Mouse (Mus musculus): ENCODE results near the gene Fuca1. TPM values are rescaled to one million over a fixed set of nuclear protein-coding genes. Genes with fewer than 3 reads are reported as not detected.

The Fuca1 gene
- polyA plus RNA-seq, 1 experiment, result 47.9 TPM

DNA sequence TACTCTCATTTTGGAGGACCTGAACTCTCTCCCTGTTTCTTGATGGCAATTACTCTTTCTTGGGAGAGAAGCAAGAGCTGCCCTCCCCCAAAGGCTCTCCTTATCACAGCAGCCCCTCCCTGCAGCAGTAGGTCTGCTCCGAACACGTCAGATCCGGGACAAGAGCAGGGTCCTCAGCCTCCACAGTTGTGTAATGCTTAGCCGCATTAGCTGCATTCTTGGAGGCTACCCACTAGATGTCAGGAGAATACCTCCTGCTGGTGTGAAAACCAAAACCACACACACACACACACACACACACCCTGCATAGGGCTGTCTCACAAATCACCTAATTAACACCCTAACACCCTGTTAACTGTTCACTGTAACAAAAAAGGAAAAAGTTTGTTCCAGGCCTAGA is 27.7 kb upstream of the Fuca1 start:
- TF ChIP-seq POLR2A (IDR thresholded peaks at IDR 0.05; ENCODE audit: borderline replicate concordance, insufficient read depth, low read length), result no peak
- TF ChIP-seq CTCF (IDR thresholded peaks at IDR 0.05; ENCODE audit: borderline replicate concordance, insufficient read depth, low read depth, low read length), result no peak
- H3K27me3 ChIP-seq (ENCODE audit: control insufficient read depth, insufficient read depth, low read length), result no peaks in the 10 kb centered on the region
- H3K4me3 ChIP-seq (replicated peaks; ENCODE audit: insufficient read depth, low read depth, low read length), result no peak overlapping the region
- no peaks in the 10 kb centered on the region for H3K4me1 ChIP-seq (ENCODE audit: control insufficient read depth, insufficient read depth, low read length)
- no peak overlapping the region for H3K27ac ChIP-seq (ENCODE audit: insufficient read depth, low read length)
- WGBS, result 63% methylated on average over 4 of the region's 4 CpGs
- DNase-seq, result no peak

DNA sequence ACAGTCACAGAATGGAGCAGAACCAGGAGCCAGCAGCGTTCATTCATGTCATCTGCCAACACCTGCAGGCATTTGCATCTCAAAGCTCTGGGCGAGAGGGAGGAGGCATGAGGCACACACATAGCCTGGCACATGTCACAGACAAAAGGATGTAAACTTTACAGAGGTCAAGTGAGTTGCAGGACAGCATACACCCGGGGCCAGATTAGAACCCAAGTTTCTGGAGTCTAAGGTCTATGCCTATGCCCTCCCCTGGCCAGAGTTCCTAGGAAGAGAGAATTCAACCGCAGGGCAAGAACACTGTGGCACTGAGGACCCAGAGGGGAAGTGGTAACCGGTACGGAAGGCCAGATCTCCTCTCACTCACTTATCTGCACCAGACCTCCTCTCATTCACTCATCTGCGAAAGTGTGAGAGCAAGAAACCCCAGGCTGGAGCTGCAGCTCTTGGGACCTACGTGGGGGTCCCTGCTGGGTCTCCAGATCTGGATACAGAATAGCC is 25.4 kb upstream of the Fuca1 start, which contains the start of gene Cnr2:
Cnr2 (plus strand) TSS at position 324 of the 501 bp plus-strand sequence.
- H3K27me3 ChIP-seq (ENCODE audit: control insufficient read depth, insufficient read depth, low read length), result no peaks in the 10 kb centered on the region
- WGBS, result 60% methylated on average over 8 of the region's 8 CpGs
- TF ChIP-seq POLR2A (IDR thresholded peaks at IDR 0.05; ENCODE audit: borderline replicate concordance, insufficient read depth, low read length), result no peak
- no peak for TF ChIP-seq CTCF (IDR thresholded peaks at IDR 0.05; ENCODE audit: borderline replicate concordance, insufficient read depth, low read depth, low read length)

DNA sequence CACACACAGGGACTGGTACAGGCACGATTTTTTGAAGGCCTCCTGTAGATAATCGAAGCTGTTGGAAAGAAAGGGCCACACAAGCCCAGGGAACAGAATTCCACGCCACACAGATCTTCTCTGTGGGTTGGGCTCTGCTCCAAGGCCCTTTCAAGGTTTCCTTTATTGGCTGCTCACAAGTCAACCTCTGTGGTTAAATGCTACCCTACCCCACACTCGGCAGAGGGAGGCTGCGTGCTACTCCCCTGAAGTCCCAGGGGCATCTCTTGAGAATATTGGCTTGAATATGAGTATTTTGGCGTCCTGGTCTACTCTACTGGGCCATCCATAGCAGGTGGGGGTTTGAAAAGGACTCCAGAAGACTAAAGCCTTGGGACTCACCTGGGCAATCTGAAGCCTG is 24.4 kb upstream of the Fuca1 start:
- Histone ChIP-seq H3K4me3 (replicated peaks; ENCODE audit: insufficient read depth, low read depth, low read length) (no peak overlapping the region), H3K27ac (ENCODE audit: insufficient read depth, low read length) (no peak overlapping the region), H3K27me3 (ENCODE audit: control insufficient read depth, insufficient read depth, low read length) (no peaks in the 10 kb centered on the region), H3K4me1 (ENCODE audit: control insufficient read depth, insufficient read depth, low read length) (no peaks in the 10 kb centered on the region)
- 64% methylated on average over 6 of the region's 6 CpGs for WGBS
- TF ChIP-seq POLR2A (IDR thresholded peaks at IDR 0.05; ENCODE audit: borderline replicate concordance, insufficient read depth, low read length), result no peak
- TF ChIP-seq CTCF (IDR thresholded peaks at IDR 0.05; ENCODE audit: borderline replicate concordance, insufficient read depth, low read depth, low read length), result no peak
- DNase-seq, result no peak

More for the DNA sequence above, 25.4 kb upstream of the Fuca1 start, which contains the start of gene Cnr2:
- Histone ChIP-seq H3K27ac (ENCODE audit: insufficient read depth, low read length) (no peak within 1 kb of the TSS), H3K4me1 (ENCODE audit: control insufficient read depth, insufficient read depth, low read length) (no peaks in the 10 kb centered on the region), H3K4me3 (replicated peaks; ENCODE audit: insufficient read depth, low read depth, low read length) (no peak within 1 kb of the TSS)
- no peak for DNase-seq

DNA sequence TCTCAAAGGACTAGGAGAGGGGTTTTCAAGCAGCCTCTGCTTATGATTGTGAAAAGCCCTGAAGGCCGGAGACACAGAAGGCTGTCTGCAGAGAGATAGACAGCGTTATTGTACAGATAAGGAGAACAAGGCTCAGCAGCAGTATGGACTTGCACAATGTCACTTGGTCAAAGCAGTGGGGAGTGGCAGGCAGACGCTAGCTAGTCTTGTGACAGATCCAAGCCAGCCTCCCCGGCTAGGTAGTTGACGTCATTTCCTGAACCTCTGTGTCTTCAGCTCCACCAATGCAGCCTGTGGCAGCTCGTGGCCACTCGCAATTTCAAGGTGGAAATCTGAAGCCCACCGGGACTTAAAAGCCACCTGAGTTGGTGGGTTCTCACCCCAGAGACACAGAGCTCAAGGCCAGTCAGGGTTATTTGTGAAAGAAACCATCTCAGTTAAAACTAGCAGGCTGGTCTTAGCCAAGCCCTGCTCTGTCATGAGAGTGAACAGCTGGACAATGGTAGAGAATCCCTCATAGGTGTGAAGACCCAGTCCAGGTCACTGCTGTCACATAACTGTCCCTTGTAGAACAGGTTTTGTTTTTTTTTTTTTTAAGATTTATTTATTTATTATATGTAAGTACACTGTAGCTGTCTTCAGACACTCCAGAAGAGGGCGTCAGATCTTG is 22.0 kb upstream of the Fuca1 start:
- no peaks in the 10 kb centered on the region for H3K27me3 ChIP-seq (ENCODE audit: control insufficient read depth, insufficient read depth, low read length)
- 79% methylated on average over 9 of the region's 9 CpGs for WGBS
- no peak overlapping the region for H3K27ac ChIP-seq (ENCODE audit: insufficient read depth, low read length)
- no peaks in the 10 kb centered on the region for H3K4me1 ChIP-seq (ENCODE audit: control insufficient read depth, insufficient read depth, low read length)
- TF ChIP-seq POLR2A (IDR thresholded peaks at IDR 0.05; ENCODE audit: borderline replicate concordance, insufficient read depth, low read length) (no peak), CTCF (IDR thresholded peaks at IDR 0.05; ENCODE audit: borderline replicate concordance, insufficient read depth, low read depth, low read length) (no peak)
- no peak overlapping the region for H3K4me3 ChIP-seq (replicated peaks; ENCODE audit: insufficient read depth, low read depth, low read length)
- no peak for DNase-seq

DNA sequence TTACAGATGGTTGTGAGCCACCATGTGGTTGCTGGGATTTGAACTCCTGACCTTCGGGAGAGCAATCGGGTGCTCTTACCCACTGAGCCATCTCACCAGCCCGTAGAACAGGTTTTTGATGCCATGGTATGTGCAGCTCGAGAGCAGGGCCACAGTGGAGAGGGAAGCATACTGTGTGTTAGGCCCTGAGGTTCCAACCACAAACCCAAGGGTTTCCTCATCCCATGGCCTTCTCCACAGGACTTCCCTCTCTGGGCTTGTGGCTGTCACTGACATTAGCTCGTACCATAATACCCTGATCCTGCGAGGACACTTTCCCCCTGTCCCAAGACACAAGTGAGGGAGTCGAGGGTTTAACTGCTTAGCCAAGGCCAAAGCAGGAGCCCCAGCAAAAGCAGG is 21.5 kb upstream of the Fuca1 start:
- 89% methylated on average over 7 of the region's 7 CpGs for WGBS
- H3K27me3 ChIP-seq (ENCODE audit: control insufficient read depth, insufficient read depth, low read length), result no peaks in the 10 kb centered on the region

DNA sequence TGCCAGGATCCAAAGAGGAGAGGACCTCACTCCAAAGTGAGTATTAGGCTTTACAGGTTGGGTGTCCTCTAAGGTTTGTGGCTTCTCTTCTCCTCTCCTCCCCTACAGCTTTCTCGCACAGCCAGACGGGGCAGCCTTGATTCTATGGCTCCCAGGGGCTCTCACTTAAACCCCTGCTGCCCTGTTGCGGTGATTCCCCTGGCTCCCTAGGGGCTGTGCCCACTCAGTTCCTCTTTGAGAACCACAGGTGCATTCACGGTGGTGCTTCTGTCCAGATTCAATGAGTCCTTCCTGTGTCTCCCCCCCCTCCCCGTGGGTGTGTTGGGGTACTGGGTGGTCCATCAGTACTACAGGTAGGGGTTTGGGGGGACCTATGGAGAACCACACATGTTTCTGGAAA is 20.5 kb upstream of the Fuca1 start:
- no peak for DNase-seq
- no peaks in the 10 kb centered on the region for H3K27me3 ChIP-seq (ENCODE audit: control insufficient read depth, insufficient read depth, low read length)
- H3K27ac ChIP-seq (ENCODE audit: insufficient read depth, low read length), result no peak overlapping the region
- no peaks in the 10 kb centered on the region for H3K4me1 ChIP-seq (ENCODE audit: control insufficient read depth, insufficient read depth, low read length)
- WGBS, result 73% methylated on average over 5 of the region's 5 CpGs
- TF ChIP-seq POLR2A (IDR thresholded peaks at IDR 0.05; ENCODE audit: borderline replicate concordance, insufficient read depth, low read length), result no peak
- no peak for TF ChIP-seq CTCF (IDR thresholded peaks at IDR 0.05; ENCODE audit: borderline replicate concordance, insufficient read depth, low read depth, low read length)
- H3K4me3 ChIP-seq (replicated peaks; ENCODE audit: insufficient read depth, low read depth, low read length), result no peak overlapping the region

More for the DNA sequence above, 21.5 kb upstream of the Fuca1 start:
- no peak for DNase-seq
- H3K4me1 ChIP-seq (ENCODE audit: control insufficient read depth, insufficient read depth, low read length), result no peaks in the 10 kb centered on the region
- H3K4me3 ChIP-seq (replicated peaks; ENCODE audit: insufficient read depth, low read depth, low read length), result no peak overlapping the region
- TF ChIP-seq POLR2A (IDR thresholded peaks at IDR 0.05; ENCODE audit: borderline replicate concordance, insufficient read depth, low read length) (no peak), CTCF (IDR thresholded peaks at IDR 0.05; ENCODE audit: borderline replicate concordance, insufficient read depth, low read depth, low read length) (no peak)
- H3K27ac ChIP-seq (ENCODE audit: insufficient read depth, low read length), result no peak overlapping the region

DNA sequence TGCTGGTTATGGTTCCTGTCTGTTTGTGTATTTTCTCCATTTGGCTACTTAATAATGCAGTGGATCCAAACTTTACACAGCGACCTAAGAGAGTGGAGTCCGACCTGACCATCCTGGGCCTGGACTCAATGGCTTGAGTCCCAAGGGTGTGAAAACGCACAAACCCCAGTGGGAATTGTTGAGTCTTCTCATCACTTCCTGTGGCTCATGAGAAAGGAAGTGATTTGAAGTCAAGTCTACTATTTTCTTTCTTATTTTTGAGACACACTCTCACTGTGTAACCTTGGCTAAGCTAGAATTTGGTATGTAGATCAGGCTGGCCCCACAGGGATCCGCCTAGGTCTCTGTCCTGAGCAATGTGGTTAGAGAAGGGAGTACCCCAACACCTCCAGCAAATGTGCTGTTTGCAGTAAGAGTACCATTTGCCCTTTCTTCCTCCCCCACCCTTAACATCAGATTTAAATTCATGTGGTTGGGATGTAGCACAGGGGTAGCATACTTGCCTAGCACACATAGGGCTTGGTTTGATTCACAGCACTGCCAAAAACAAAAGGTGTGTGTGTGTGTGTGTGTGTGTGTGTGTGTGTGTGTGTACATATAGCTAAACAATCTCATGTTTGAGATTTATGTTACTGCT is 17.8 kb upstream of the Fuca1 start:
- Histone ChIP-seq H3K27ac (ENCODE audit: insufficient read depth, low read length) (no peak overlapping the region), H3K27me3 (ENCODE audit: control insufficient read depth, insufficient read depth, low read length) (no peaks in the 10 kb centered on the region), H3K4me1 (ENCODE audit: control insufficient read depth, insufficient read depth, low read length) (no peaks in the 10 kb centered on the region), H3K4me3 (replicated peaks; ENCODE audit: insufficient read depth, low read depth, low read length) (no peak overlapping the region)
- WGBS, result 72% methylated on average over 4 of the region's 4 CpGs
- no peak for DNase-seq
- TF ChIP-seq POLR2A (IDR thresholded peaks at IDR 0.05; ENCODE audit: borderline replicate concordance, insufficient read depth, low read length), result no peak
- TF ChIP-seq CTCF (IDR thresholded peaks at IDR 0.05; ENCODE audit: borderline replicate concordance, insufficient read depth, low read depth, low read length), result no peak

DNA sequence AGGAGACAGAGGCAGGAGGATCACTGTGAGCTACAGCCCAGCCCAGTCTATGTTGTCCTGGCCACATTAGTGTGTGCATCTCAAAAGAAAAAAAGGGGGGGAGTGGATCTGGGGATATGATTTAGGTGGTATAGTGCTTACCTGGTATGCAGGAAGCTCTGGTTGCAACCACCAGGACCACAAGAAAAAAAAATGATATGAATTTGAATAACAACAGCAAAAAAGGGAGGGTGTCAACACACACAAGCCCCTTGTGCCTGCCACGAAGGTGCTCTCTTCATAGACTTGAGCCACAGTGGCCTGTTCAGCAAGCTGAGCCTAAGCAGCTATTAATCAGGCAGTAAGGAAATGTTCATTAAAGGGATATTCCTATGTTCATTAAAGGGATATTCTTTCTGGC is 15.7 kb upstream of the Fuca1 start:
- DNase-seq, result no peak
- H3K4me3 ChIP-seq (replicated peaks; ENCODE audit: insufficient read depth, low read depth, low read length), result no peak overlapping the region
- TF ChIP-seq POLR2A (IDR thresholded peaks at IDR 0.05; ENCODE audit: borderline replicate concordance, insufficient read depth, low read length), result no peak
- no peak for TF ChIP-seq CTCF (IDR thresholded peaks at IDR 0.05; ENCODE audit: borderline replicate concordance, insufficient read depth, low read depth, low read length)
- WGBS, result 68% methylated on average over 1 of the region's 1 CpGs
- H3K4me1 ChIP-seq (ENCODE audit: control insufficient read depth, insufficient read depth, low read length), result no peaks in the 10 kb centered on the region
- no peak overlapping the region for H3K27ac ChIP-seq (ENCODE audit: insufficient read depth, low read length)
- no peaks in the 10 kb centered on the region for H3K27me3 ChIP-seq (ENCODE audit: control insufficient read depth, insufficient read depth, low read length)

Data from cerebellum, adult 2 months (tissue).